Mouse (Mus musculus) midbrain, embryonic 12.5 days (tissue): ENCODE measurements around the gene F12. TPM values are rescaled to one million over a fixed set of nuclear protein-coding genes. Genes with fewer than 3 reads are reported as not detected.
A peak's percentile ranks its signal among the peaks of the same experiment; 100 is the strongest.

Experiments
- ATAC-seq: fragments of 200-750 bp; cut with Nextera tagmentation; 2 replicates; pipeline ENCODE4 v1.8.0; 2017; ENCODE audit warnings: low read depth, moderate TSS enrichment, moderate library complexity; ENCODE audit not compliant: low FRiP score
- H3K27ac ChIP-seq: fragments of 300-500 bp; sonication (generic); replicated peaks from 2 replicates; pipeline ENCODE4 v1.5.1; 2016; ENCODE audit warnings: mild to moderate bottlenecking
- H3K27me3 ChIP-seq: fragments of 300-500 bp; sonication (generic); 2 replicates; pipeline ENCODE4 v1.6.1; 2016; ENCODE audit warnings: mild to moderate bottlenecking
- H3K36me3 ChIP-seq: fragments of 300-500 bp; sonication (generic); 2 replicates; pipeline ENCODE4 v1.6.1; 2016
- H3K4me1 ChIP-seq: fragments of 300-500 bp; sonication (generic); 2 replicates; pipeline ENCODE4 v1.6.1; 2016
- H3K4me2 ChIP-seq: fragments of 300-500 bp; sonication (generic); replicated peaks from 2 replicates; pipeline ENCODE4 v1.6.1; 2016; ENCODE audit warnings: mild to moderate bottlenecking, moderate library complexity
- H3K4me3 ChIP-seq: fragments of 300-500 bp; sonication (generic); 2 replicates; pipeline ENCODE4 v1.5.1; 2016; ENCODE audit warnings: mild to moderate bottlenecking
- H3K9ac ChIP-seq: fragments of 300-500 bp; sonication (generic); replicated peaks from 2 replicates; pipeline ENCODE4 v1.6.1; 2016; ENCODE audit warnings: mild to moderate bottlenecking, moderate library complexity
- H3K9me3 ChIP-seq: fragments of 300-500 bp; sonication (generic); 2 replicates; pipeline ENCODE4 v1.6.1; 2016; ENCODE audit warnings: mild to moderate bottlenecking
- WGBS: fragments of 180-500 bp; shearing (Covaris S2); methylation state at CpG from one replicate; pipeline ENCODE4 v1.1.7; 2016; 5-methylcytosine and 5-hydroxymethylcytosine counted together
- polyA plus RNA-seq: library from polyadenylated mRNA; unstranded; fragments of >200 nt; fragmentation: Nextera tagmentation; extraction: Ambion mirVana; gene quantifications from 2 replicates; pipeline ENCODE4 v1.2.1, GENCODE M21; 2016

The F12 gene
- polyA plus RNA-seq, 1 experiment from 2014 or later: not detected

DNA sequence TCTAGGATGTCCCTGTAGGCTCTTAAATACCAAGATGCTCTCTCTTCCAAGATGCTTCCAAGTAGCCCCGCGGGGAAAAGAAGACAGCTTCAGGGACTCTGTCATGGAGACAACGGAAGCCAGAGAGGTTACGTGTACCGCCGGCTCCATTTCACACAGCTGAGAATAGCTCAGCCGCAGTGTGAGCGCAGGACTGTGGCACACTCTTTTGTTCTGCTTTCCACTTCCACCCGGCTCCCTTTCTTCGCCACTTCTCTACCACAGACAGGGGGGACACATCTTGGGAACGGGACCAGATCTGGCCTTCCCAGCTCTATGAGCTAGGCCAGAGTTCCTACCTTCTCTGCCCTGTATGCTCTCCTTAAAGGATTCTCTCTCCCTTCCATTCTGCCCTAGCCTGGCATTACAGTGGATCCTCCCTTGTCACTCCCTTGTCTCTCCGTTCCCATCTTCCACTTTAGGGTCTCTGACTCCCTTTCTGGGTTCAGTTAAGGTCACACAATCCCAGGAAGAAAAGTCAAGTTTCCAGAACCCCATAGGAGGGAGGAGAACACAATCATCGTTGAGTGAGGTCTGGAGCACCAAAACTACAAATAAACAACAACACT, 20.7 kb downstream of the F12 start:
- H3K27ac ChIP-seq: peak overlapping the region; percentile 56
- H3K4me1 ChIP-seq: peaks cover 14% of the 10 kb centered on the region
- ATAC-seq: peak; percentile 38; the same call in 1 of the 2 replicates
- H3K27me3 ChIP-seq: peaks cover 22% of the 10 kb centered on the region; the same call in 1 of the 2 replicates
- no peak overlapping the region for H3K4me3 ChIP-seq
- H3K4me2 ChIP-seq: peak overlapping the region; percentile 7; the same call in 1 of the 2 replicates
- 53% methylated on average over 13 of the region's 13 CpGs for WGBS
- H3K9me3 ChIP-seq: no peaks in the 10 kb centered on the region
- no peak overlapping the region; the same call in 1 of the 2 replicates for H3K9ac ChIP-seq
- H3K36me3 ChIP-seq: no peaks in the 10 kb centered on the region

DNA sequence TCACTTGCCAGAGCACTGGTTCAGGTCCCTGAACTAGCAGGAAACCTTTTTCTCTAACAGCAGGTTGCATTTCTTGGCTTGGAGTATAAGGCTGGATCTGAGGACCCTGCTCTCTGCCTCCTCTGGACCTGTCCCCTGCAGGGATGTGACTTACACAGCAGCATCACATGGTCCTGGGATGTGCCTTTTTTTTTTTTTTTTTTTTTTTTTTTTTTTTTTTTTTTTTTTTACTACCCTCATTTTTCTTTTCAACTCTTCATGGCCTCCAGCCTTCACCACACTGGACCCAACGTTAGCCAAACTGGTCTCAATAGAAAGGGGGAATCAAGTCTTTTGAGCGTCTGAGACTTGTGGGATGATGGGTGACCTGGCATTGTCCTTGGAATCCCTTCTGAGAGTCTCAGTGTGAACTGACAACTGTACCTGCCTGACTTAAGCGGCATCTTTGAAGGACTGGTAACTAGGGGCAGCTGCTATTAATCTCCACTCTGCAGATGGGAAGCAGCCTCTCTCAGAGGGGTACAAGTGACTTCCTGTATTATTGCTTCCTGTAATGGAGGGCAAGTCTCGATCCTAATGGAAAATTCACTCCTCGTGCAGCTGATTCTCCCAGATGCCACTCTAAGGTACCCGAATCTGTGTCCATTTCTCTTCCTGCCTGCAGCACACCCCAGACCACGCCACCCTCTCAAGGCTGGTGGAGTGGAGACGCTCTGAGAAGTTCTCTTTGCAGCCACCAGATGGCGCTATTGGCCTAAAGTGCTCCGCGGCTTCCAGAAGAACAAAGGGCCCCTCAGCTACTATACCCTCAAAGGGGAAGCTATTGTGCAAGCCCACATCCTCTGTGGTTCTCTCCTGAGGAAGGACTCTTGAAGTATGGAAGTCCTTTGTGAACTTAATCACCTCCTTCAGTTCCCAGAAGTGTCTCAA, 21.5 kb downstream of the F12 start:
- 19% methylated on average over 11 of the region's 11 CpGs for WGBS
- Histone ChIP-seq H3K4me3 (no peak overlapping the region), H3K27me3 (peaks cover 22% of the 10 kb centered on the region; the same call in 1 of the 2 replicates), H3K4me1 (peaks cover 14% of the 10 kb centered on the region), H3K27ac (peak overlapping the region; percentile 56), H3K9ac (no peak overlapping the region; the same call in 1 of the 2 replicates), H3K36me3 (no peaks in the 10 kb centered on the region), H3K4me2 (peak overlapping the region; percentile 7; the same call in 1 of the 2 replicates), H3K9me3 (no peaks in the 10 kb centered on the region)
- ATAC-seq: peak; percentile 85

DNA sequence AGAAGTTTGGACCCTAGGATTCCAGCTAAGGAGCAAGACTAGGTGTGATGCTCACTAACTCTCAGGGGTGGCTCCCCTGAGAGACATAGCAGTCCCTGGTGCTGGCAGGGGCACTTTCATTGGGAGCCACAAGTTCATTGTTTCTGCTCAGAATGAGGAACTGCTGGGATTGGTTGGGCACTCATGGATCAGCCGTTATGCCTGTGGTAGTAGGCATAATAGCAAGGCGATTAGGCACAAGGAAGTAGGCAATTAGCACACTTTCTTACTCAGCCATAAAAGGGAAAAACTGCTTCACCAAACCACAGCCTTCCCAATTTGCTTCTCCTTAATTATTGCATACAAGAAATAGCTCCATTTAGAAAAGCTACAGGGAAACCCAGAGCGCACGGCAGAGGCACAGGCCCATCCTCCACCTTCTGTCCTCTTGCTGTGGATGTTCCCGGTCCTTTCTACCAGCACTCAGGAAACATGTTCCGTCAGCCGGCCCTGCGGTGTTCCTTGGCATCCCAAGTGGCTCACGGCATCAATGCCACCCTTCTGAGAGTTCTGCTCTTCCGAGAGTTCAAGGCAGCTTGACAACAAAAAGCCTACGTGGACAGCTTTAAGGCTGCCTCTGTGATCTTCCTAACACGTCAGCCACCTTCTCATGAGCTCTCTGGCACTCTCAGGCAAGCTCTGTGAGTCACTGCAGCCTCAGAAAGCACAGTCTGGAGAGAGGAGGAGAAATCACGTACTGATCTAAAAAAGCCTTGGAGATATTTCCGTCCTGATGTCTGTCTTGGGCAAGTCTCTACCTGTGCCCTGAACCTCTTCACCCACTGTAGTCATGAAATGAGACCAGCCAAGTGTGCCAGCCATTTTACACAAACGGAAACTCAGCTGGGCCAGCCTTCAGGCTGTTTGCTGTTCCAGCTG, 22.4 kb downstream of the F12 start:
- peaks cover 22% of the 10 kb centered on the region for H3K27me3 ChIP-seq
- ATAC-seq: no peak
- no peaks in the 10 kb centered on the region for H3K36me3 ChIP-seq
- no peak overlapping the region for H3K4me2 ChIP-seq
- peaks cover 14% of the 10 kb centered on the region for H3K4me1 ChIP-seq
- peak overlapping the region; percentile 7; the same call in 1 of the 2 replicates for H3K27ac ChIP-seq
- H3K9me3 ChIP-seq: no peaks in the 10 kb centered on the region
- H3K9ac ChIP-seq: no peak overlapping the region
- 77% methylated on average over 15 of the region's 15 CpGs for WGBS
- no peak overlapping the region for H3K4me3 ChIP-seq

DNA sequence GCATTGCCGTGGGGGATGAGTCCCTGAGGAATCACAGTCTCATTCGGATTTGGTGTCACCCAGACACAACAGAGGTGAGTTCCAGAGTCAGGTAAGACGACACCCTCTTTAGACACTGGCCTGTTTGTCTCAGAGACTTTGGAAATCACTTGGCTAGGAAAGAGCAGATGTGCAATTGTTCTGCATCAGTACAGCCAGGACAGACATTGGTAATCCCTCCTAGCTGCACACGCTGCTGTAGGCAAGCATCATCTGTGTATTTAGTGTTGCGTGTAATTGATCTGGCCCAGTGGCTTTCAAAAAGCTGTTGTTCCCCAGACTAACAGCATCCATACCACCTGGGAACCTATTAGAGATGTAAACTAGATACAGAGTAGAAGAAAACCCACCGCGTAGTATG, 23.3 kb downstream of the F12 start:
- Histone ChIP-seq H3K9ac (no peak overlapping the region), H3K4me1 (peaks cover 14% of the 10 kb centered on the region), H3K27ac (0 out of 2 replicates have a peak overlapping the region, but pooled peaks have one; percentile 7), H3K36me3 (no peaks in the 10 kb centered on the region), H3K4me2 (no peak overlapping the region), H3K9me3 (no peaks in the 10 kb centered on the region), H3K27me3 (peaks cover 27% of the 10 kb centered on the region), H3K4me3 (no peak overlapping the region)
- no peak for ATAC-seq
- 71% methylated on average over 7 of the region's 7 CpGs for WGBS

DNA sequence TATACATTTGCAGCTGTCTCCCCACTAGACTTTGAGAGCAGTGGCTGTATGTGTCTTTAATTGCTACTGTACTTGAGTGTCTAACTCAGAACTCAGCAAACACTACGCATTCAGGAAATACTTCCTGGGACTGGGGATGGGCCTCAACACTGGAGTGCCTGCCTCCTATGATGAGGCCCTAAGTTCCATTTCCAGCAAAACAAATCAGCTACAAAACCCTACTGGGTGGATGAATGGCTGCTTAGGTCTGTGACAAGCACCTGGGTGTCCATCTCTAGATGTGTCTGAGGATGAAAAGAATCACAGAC, 26.6 kb downstream of the F12 start:
- Histone ChIP-seq H3K27me3 (peaks cover 21% of the 10 kb centered on the region), H3K9me3 (no peaks in the 10 kb centered on the region), H3K9ac (no peak overlapping the region), H3K36me3 (no peaks in the 10 kb centered on the region), H3K4me2 (no peak overlapping the region), H3K27ac (no peak overlapping the region), H3K4me3 (no peak overlapping the region), H3K4me1 (peaks cover 5% of the 10 kb centered on the region; the same call in 1 of the 2 replicates)
- WGBS: 86% methylated on average over 1 of the region's 1 CpGs
- ATAC-seq: no peak

DNA sequence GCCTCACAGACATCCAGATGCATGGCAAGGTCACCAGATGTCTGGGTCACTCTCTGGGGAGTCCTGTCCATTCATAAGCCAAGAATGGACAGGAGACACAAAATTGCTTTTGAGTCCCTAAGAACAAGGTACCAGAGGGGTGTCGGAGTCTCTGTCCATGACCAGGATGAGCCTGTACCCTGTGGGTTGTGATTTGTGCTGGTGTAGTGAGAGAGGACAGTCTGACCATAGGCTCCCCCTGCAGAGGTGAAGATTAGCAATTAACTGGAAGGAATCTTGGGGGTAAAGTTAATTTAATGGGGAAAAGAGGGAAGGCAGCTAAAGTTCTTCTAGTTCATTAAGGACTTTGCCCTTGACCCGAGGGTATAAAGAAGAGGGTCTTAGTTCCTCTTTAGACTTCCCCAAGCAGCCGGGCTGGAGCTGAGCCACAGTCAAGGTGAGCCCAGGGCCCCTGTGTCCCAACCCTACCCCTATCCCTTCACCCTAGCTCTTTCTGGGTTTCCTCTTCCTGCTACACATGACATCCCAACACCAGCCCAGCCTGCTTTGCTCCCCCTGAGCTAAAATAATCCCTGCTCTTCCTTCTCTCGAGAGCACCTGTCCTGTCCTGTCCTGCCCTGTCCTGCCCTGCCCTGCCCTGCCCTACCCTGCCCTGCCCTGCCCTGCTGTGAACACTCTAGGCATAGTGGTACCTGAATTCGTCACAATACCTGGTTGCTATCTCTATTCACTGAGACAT, 27.1 kb downstream of the F12 start:
- no peak overlapping the region for H3K9ac ChIP-seq
- 66% methylated on average over 5 of the region's 5 CpGs for WGBS
- no peak for ATAC-seq
- H3K4me2 ChIP-seq: no peak overlapping the region
- no peak overlapping the region for H3K4me3 ChIP-seq
- H3K4me1 ChIP-seq: peaks cover 5% of the 10 kb centered on the region; the same call in 1 of the 2 replicates
- no peaks in the 10 kb centered on the region for H3K36me3 ChIP-seq
- H3K9me3 ChIP-seq: no peaks in the 10 kb centered on the region
- H3K27ac ChIP-seq: no peak overlapping the region
- peaks cover 21% of the 10 kb centered on the region for H3K27me3 ChIP-seq

- no peak for ATAC-seq
- 85% methylated on average over 1 of the region's 1 CpGs for WGBS
- no peaks in the 10 kb centered on the region for H3K4me1 ChIP-seq
- no peaks in the 10 kb centered on the region for H3K9me3 ChIP-seq
- H3K27ac ChIP-seq: no peak within 1 kb of the TSS
- no peak within 1 kb of the TSS for H3K4me3 ChIP-seq
- H3K9ac ChIP-seq: no peak within 1 kb of the TSS
- peaks cover 18% of the 10 kb centered on the region for H3K27me3 ChIP-seq
- H3K36me3 ChIP-seq: no peaks in the 10 kb centered on the region
- no peak within 1 kb of the TSS for H3K4me2 ChIP-seq
These were observed 28.5 kb downstream of the F12 start, which contains the start of gene Slc34a1 for GRCm38 (mm10) chr13:55398088-55398487. Slc34a1 (plus strand) TSS chr13:55398187.

DNA sequence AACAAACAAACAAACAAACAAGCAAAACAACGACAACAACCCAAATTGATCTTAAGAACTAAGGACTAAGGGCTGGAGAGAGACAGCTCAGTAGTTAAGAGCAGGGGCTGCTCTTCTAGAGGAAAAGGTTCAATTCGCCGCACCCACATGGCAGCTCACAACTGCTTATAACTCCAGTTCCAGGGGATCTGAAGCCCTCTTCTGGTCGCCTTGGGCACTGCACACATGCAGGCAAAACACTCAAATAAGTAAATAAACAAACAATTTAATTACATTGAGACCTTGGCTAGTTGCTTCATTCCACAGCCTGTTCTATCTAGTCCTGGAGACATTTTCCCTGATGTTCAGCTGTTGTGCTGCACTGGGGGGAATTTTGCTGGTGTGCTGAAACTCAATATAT, 33.7 kb downstream of the F12 start:
- no peak for ATAC-seq
- H3K4me3 ChIP-seq: no peak overlapping the region
- H3K4me1 ChIP-seq: no peaks in the 10 kb centered on the region
- no peak overlapping the region for H3K9ac ChIP-seq
- no peak overlapping the region for H3K4me2 ChIP-seq
- H3K27ac ChIP-seq: no peak overlapping the region
- H3K9me3 ChIP-seq: peaks cover 3% of the 10 kb centered on the region; the same call in 1 of the 2 replicates
- WGBS: 72% methylated on average over 4 of the region's 4 CpGs
- H3K27me3 ChIP-seq: peaks cover 2% of the 10 kb centered on the region; the same call in 1 of the 2 replicates
- no peaks in the 10 kb centered on the region for H3K36me3 ChIP-seq

DNA sequence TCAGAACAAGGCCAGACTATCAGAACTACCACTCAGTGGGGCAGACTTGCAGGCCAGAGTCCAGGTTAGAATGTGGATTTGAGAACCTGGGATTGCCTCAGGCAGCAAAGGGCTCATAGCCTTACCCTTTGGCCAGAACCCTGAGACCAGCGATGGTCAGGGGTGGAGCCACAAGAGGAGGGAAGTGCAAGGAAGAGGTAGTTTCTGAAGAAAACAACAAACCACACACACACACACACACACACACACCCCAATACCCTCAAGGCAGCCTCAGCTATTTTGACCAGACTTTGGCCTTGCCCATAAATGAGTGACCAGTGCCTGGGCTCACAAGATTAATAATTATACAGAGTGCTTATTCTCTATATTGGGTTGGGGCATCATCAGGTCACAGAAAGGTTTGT, 35.0 kb downstream of the F12 start:
- no peaks in the 10 kb centered on the region for H3K36me3 ChIP-seq
- no peak overlapping the region for H3K27ac ChIP-seq
- no peak overlapping the region for H3K4me2 ChIP-seq
- no peak for ATAC-seq
- H3K9ac ChIP-seq: no peak overlapping the region
- no peaks in the 10 kb centered on the region for H3K4me1 ChIP-seq
- no peak overlapping the region for H3K4me3 ChIP-seq
- peaks cover 3% of the 10 kb centered on the region for H3K27me3 ChIP-seq
- peaks cover 3% of the 10 kb centered on the region; the same call in 1 of the 2 replicates for H3K9me3 ChIP-seq
- WGBS: 100% methylated on average over 1 of the region's 1 CpGs

DNA sequence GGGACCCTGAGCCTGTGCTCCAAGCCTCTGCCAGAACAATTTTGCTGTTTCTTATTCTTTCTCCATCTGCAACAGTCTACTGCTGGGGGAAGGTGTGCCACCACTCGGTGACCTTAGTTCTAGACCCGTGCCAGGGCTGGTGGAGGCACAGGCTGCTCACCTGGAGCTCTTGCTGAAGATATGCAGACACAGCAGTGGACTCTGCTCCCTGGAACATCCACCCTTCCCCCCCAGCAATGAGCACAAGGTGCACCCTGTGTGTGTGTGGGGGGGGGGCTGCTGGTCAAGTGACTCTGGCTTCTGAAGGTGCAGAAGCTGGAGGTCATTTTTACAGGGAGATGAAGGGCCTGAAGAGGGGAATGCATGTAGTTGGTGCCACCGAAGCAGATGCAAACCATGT, 35.9 kb downstream of the F12 start:
- whole genome bisulfite sequencing: 93% methylated on average over 3 of the region's 3 CpGs
- H3K27ac ChIP-seq: no peak overlapping the region
- no peak for ATAC-seq

GRCm38 (mm10) chr13:55381790-55382189, 44.8 kb downstream of the F12 start:
- H3K9ac ChIP-seq: no peak overlapping the region
- H3K4me2 ChIP-seq: no peak overlapping the region
- WGBS: 77% methylated on average over 4 of the region's 4 CpGs
- ATAC-seq: no peak
- no peaks in the 10 kb centered on the region for H3K9me3 ChIP-seq
- no peaks in the 10 kb centered on the region for H3K36me3 ChIP-seq
- peaks cover 58% of the 10 kb centered on the region for H3K27me3 ChIP-seq
- no peaks in the 10 kb centered on the region for H3K4me1 ChIP-seq
- H3K27ac ChIP-seq: no peak overlapping the region
- no peak overlapping the region for H3K4me3 ChIP-seq

More for the DNA sequence above, 35.9 kb downstream of the F12 start:
- Histone ChIP-seq H3K36me3 (no peaks in the 10 kb centered on the region), H3K4me3 (no peak overlapping the region), H3K9ac (no peak overlapping the region), H3K9me3 (peaks cover 3% of the 10 kb centered on the region; the same call in 1 of the 2 replicates), H3K4me2 (no peak overlapping the region), H3K4me1 (no peaks in the 10 kb centered on the region), H3K27me3 (peaks cover 3% of the 10 kb centered on the region)
